Mouse (Mus musculus) G1E-ER4 (cell line): ENCODE results near the gene Slc36a3. TPM values are rescaled to one million over a fixed set of nuclear protein-coding genes. Genes with fewer than 3 reads are reported as not detected.

ENCODE experiments used
- GATA1 ChIP-seq: IDR thresholded peaks from one replicate; pipeline ENCODE4 v1.8.0; 2012; ENCODE audit warnings: low read length, inconsistent platforms
- polyA plus RNA-seq: library from polyadenylated mRNA; stranded (reverse); fragments of >175 nt; gene quantifications from 2 replicates; pipeline ENCODE4 v1.2.3, GENCODE M21; 2012

Slc36a3 gene
- polyA plus RNA-seq, 1 experiment: not detected

GRCm38 (mm10) chr11:55158785-55159359 lies 7.4 kb upstream of the Slc36a3 start:
- TF ChIP-seq GATA1: no peak

DNA sequence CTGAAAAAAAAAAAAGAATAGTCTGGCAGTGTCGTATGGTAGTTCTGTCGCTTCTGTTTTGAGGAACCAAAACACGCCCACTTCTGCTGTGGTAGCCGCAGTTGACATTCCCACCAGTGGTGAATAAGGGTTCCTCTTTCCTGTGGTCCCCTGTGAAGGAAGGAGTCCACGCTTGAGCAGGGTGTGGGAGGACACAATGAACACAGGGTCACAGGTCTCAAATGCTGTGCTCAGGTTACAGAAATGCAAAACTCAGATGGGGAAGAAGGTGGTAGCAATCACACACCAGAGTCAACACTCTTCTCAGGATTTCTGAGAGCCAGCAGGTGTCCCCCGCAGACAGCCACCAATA lies 3.5 kb upstream of the Slc36a3 start:
- no peak for TF ChIP-seq GATA1

GRCm38 (mm10) chr11:55154398-55155069 lies 3.0 kb upstream of the Slc36a3 start:
- no peak for TF ChIP-seq GATA1

DNA sequence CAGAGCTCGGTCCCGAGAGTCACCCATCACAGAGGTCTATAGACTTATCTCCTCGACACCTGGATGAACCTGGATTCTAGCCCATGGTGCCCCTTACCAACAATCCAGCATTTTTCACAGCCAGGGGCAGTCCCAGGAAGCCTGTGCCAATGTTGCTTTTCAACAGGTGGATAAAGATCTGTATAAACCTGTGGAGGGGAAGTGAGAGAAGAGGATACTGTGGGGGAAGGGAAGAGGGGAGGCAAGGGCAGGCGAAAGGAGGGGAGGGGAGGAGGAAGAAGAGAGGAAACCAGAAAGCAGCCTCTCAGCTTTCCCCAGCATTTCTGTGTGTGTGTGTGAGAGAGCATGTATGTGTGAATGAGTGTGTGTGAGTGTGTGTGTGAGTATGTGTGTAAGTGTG lies 3.0 kb downstream of the Slc36a3 start:
- no peak for TF ChIP-seq GATA1

DNA sequence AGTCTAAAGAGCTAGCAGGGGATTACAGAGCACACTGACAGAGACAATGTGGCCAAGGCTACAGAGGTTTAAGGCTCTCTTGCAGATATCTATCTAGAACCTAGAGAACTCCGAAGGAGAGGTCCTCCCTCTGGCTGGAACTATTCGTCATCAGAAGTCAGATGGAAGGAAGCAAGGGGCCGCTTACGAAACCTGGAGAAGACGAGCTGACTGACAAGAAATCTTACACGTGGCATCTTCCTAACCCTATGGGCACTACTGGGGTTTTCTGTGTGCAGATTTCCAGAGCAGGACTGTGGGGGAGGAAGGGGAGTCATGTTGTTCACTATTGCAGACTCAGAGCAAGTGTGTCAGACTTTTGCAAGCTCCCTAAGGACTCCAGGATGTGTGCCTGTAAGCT lies 4.1 kb downstream of the Slc36a3 start:
- no peak for TF ChIP-seq GATA1

DNA sequence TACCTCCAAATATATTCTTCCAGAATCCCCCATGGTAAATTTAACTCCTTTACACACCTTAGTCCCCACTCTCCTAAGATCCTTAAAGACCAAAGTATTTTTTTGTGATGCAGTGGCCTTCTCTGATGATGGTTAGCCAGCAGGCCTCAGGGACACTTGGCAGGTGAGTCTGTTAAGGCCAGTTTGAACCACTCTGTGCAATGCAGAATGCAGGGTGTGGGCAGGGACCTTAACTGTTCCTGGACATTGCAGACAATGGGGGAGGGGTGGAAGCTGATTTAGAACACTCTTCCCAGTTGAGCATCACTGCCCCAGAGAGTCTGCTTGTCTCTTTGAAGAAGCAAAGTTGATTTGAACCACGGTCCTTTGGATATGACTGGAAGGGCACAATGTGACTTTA lies 4.7 kb downstream of the Slc36a3 start:
- no peak for TF ChIP-seq GATA1

DNA sequence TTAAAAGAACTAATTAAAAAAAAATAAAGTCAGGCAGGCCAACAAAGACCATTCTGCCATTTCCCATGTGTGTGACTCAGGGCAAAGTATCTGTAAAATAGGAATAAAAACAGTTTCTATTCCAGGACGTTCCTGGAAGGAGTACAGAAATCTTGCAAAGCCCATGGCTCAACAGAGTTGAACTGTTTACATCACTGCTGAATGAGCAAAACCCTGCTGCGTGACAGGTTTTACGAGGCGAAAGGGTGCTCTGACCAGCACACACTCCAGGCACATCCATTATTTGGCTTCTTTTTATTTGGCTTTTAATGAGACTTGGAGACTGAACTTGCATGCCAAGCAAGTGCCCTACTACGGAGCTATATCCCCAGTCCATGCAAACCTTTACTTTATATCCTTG lies 7.5 kb downstream of the Slc36a3 start:
- no peak for TF ChIP-seq GATA1

DNA sequence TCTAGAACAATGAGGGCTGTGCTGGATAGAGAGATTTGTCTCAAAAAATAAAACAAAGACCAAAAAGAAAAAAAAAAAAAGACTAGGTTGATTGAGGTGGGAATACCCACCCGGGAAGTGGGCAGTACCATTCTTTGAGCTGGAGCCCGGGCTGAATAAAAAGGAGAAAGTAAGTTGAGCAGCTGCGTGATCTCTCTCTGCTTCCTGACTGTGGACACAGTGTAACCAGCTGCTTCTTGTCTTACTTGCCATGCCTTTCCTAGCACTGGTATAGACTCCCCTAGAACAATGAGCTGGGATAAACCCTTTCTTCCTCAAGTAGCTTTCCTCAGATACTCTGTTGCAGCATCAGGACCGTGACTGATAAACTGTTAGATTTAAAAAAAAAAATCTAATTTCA lies 10.0 kb downstream of the Slc36a3 start:
- no peak for TF ChIP-seq GATA1

GRCm38 (mm10) chr11:55137646-55138045 lies 13.9 kb downstream of the Slc36a3 start:
- TF ChIP-seq GATA1: no peak

DNA sequence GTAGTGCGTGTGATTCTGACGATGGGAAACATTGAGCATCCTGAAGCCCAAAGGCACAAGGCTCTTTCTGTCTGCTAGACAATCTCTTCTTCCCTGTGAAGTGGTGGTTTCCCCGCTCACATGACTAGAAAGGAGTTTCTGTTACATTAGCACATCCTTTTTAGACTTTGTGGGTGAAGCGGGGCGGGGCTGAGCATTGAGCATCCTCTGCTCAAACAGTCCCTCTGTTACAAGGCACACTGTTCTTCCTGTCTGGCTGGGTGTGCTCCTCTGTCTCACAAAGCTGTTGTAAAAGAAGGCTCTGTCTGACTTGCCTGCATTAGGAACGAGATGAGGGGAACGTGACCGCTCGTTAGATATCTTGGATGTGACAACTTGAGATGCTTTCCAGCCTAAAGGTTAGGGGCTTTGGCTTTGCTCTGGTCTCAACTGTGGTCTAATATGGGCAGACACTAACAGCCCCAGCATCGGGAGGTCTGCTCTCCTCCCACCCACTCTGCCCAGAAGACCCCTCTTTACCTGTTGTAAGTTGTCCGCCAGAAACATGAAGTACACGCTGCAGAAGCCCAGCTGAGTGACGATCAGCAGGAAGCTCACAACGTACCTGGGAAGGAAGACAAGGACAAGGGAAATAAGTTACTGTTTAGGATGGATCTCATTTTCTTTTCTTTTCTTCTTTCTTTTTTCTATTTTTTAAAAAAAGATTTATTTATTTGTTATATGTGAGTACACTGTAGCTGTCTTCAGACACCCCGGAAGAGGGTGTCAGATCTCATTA lies 14.5 kb downstream of the Slc36a3 start:
- TF ChIP-seq GATA1: no peak

DNA sequence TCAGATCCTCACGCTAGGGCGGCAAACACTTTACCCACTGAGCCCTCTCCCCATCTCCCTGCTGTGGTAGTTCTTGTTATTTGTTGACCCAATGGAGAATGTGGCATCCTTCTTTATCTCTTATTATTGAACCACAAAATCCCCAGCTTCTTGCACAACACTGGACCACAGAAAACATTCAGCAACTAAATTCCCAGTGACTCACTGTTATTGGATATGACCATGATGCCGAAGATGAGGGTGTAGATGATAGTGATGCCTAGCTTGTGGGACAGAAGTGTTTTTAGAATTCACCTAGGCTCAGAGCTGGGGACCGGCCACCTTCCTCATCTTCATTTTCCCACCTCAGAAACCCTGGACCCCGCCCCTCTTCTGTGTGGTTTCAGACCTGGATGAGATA lies 16.6 kb downstream of the Slc36a3 start:
- TF ChIP-seq GATA1: no peak

GRCm38 (mm10) chr11:55134407-55134806 lies 17.1 kb downstream of the Slc36a3 start:
- TF ChIP-seq GATA1: no peak

GRCm38 (mm10) chr11:55133204-55133603 lies 18.3 kb downstream of the Slc36a3 start:
- TF ChIP-seq GATA1: no peak

DNA sequence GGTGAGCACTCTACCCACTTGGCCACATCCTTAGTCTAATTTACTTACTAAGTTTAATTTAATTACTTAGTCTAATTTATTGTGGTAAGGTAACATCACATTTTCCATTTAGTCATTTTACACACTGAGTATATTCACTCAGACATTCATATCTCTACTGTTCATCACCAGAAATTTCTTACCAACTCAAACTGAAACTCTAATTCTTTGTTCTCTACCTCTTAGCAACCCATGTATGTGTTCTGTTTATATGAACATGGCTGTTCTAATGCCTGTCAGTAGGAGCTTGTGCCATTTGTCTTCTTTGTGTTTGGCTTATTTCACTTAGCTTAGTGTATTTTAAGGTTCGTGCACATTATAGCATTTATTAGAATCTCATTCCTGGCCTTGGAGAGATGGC lies 19.6 kb downstream of the Slc36a3 start:
- TF ChIP-seq GATA1: no peak

GRCm38 (mm10) chr11:55131077-55131742 lies 20.3 kb downstream of the Slc36a3 start:
- TF ChIP-seq GATA1: no peak

DNA sequence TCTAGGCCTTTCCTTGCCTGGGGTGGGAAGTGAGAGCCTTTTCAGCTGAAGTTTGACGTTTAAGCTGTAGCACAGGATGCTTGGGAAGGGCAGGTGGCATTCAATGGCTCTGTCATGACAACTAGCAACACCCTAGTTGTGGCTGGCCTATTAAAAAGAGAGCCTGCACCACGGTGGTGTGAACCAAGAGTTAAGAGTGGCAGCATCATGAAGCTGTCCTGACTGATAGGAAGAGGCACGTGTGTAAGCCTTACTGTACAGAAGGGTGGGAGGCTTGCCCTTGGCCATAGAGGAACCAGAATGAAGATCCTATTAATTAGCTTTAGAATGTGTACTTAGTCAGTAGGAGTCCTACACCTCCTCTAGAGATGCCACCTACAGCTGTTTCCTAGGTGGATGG lies 23.1 kb downstream of the Slc36a3 start:
- TF ChIP-seq GATA1: no peak
